Mouse (Mus musculus): ENCODE measurements around the gene Krt7. TPM values are rescaled to one million over a fixed set of nuclear protein-coding genes. Genes with fewer than 3 reads are reported as not detected.

Krt7 gene
- polyA plus RNA-seq, 1 experiment from 2014 or later: 10.6 TPM

GRCm38 (mm10) chr15:101413916-101414635 lies 3.2 kb downstream of the Krt7 start:
- Histone ChIP-seq H3K4me3 (ENCODE audit: low read depth, low read length) (no peak overlapping the region), H3K27ac (ENCODE audit: low read depth, low read length) (no peak overlapping the region), H3K9ac (ENCODE audit: low read length) (no peak overlapping the region), H3K36me3 (ENCODE audit: control insufficient read depth, insufficient read depth, low read length) (no peaks in the 10 kb centered on the region), H3K4me2 (ENCODE audit: low read depth) (no peak overlapping the region), H3K9me3 (ENCODE audit: control insufficient read depth, low read length) (no peaks in the 10 kb centered on the region), H3K4me1 (ENCODE audit: control insufficient read depth, insufficient read depth, low read length) (no peaks in the 10 kb centered on the region), H3K27me3 (ENCODE audit: control insufficient read depth, insufficient read depth, low read length) (peaks cover 18% of the 10 kb centered on the region)
- WGBS: 53% methylated on average over 7 of the region's 7 CpGs
- DNase-seq (ENCODE audit: low spot score): no peak
- no peak for ATAC-seq (ENCODE audit: insufficient read depth, low FRiP score, low TSS enrichment)

GRCm38 (mm10) chr15:101414807-101415565 lies 4.1 kb downstream of the Krt7 start:
- ATAC-seq (ENCODE audit: insufficient read depth, low FRiP score, low TSS enrichment) (no peak), DNase-seq (ENCODE audit: low spot score) (no peak)
- Histone ChIP-seq H3K4me1 (ENCODE audit: control insufficient read depth, insufficient read depth, low read length) (no peaks in the 10 kb centered on the region), H3K9me3 (ENCODE audit: control insufficient read depth, low read length) (no peaks in the 10 kb centered on the region), H3K36me3 (ENCODE audit: control insufficient read depth, insufficient read depth, low read length) (no peaks in the 10 kb centered on the region), H3K4me2 (ENCODE audit: low read depth) (no peak overlapping the region), H3K4me3 (ENCODE audit: low read depth, low read length) (no peak overlapping the region), H3K27ac (ENCODE audit: low read depth, low read length) (no peak overlapping the region), H3K9ac (ENCODE audit: low read length) (no peak overlapping the region), H3K27me3 (ENCODE audit: control insufficient read depth, insufficient read depth, low read length) (peaks cover 18% of the 10 kb centered on the region)
- 40% methylated on average over 11 of the region's 11 CpGs for WGBS

- no peak overlapping the region for H3K4me2 ChIP-seq (ENCODE audit: low read depth)
- H3K27ac ChIP-seq (ENCODE audit: low read depth, low read length): no peak overlapping the region
- H3K4me1 ChIP-seq (ENCODE audit: control insufficient read depth, insufficient read depth, low read length): no peaks in the 10 kb centered on the region
- H3K4me3 ChIP-seq (ENCODE audit: low read depth, low read length): no peak overlapping the region
- H3K9ac ChIP-seq (ENCODE audit: low read length): no peak overlapping the region
- H3K9me3 ChIP-seq (ENCODE audit: control insufficient read depth, low read length): no peaks in the 10 kb centered on the region
- DNase-seq (ENCODE audit: low spot score) (no peak), ATAC-seq (ENCODE audit: insufficient read depth, low FRiP score, low TSS enrichment) (no peak)
- H3K36me3 ChIP-seq (ENCODE audit: control insufficient read depth, insufficient read depth, low read length): no peaks in the 10 kb centered on the region
- no peaks in the 10 kb centered on the region for H3K27me3 ChIP-seq (ENCODE audit: control insufficient read depth, insufficient read depth, low read length)
- 91% methylated on average over 4 of the region's 4 CpGs for WGBS
These were observed 8.1 kb downstream of the Krt7 start for GRCm38 (mm10) chr15:101418950-101419349.

- Histone ChIP-seq H3K4me2 (ENCODE audit: low read depth) (no peak overlapping the region), H3K4me3 (ENCODE audit: low read depth, low read length) (no peak overlapping the region), H3K27ac (ENCODE audit: low read depth, low read length) (no peak overlapping the region), H3K36me3 (ENCODE audit: control insufficient read depth, insufficient read depth, low read length) (no peaks in the 10 kb centered on the region), H3K9me3 (ENCODE audit: control insufficient read depth, low read length) (no peaks in the 10 kb centered on the region), H3K27me3 (ENCODE audit: control insufficient read depth, insufficient read depth, low read length) (no peaks in the 10 kb centered on the region), H3K4me1 (ENCODE audit: control insufficient read depth, insufficient read depth, low read length) (no peaks in the 10 kb centered on the region), H3K9ac (ENCODE audit: low read length) (no peak overlapping the region)
- DNase-seq (ENCODE audit: low spot score) (no peak), ATAC-seq (ENCODE audit: insufficient read depth, low FRiP score, low TSS enrichment) (no peak)
- 47% methylated on average over 4 of the region's 6 CpGs for WGBS
These were observed 10.1 kb downstream of the Krt7 start for GRCm38 (mm10) chr15:101420903-101421302.

GRCm38 (mm10) chr15:101424914-101425313 lies 14.1 kb downstream of the Krt7 start:
- no peaks in the 10 kb centered on the region for H3K9me3 ChIP-seq (ENCODE audit: control insufficient read depth, low read length)
- H3K4me3 ChIP-seq (ENCODE audit: low read depth, low read length): no peak overlapping the region
- no peak overlapping the region for H3K9ac ChIP-seq (ENCODE audit: low read length)
- no peak overlapping the region for H3K4me2 ChIP-seq (ENCODE audit: low read depth)
- H3K27me3 ChIP-seq (ENCODE audit: control insufficient read depth, insufficient read depth, low read length): no peaks in the 10 kb centered on the region
- ATAC-seq (ENCODE audit: insufficient read depth, low FRiP score, low TSS enrichment) (no peak), DNase-seq (ENCODE audit: low spot score) (no peak)
- WGBS: 17% methylated on average over 5 of the region's 5 CpGs
- no peaks in the 10 kb centered on the region for H3K36me3 ChIP-seq (ENCODE audit: control insufficient read depth, insufficient read depth, low read length)
- no peaks in the 10 kb centered on the region for H3K4me1 ChIP-seq (ENCODE audit: control insufficient read depth, insufficient read depth, low read length)
- no peak overlapping the region for H3K27ac ChIP-seq (ENCODE audit: low read depth, low read length)

GRCm38 (mm10) chr15:101436611-101437010 lies 25.8 kb downstream of the Krt7 start:
- Histone ChIP-seq H3K36me3 (ENCODE audit: control insufficient read depth, insufficient read depth, low read length) (no peaks in the 10 kb centered on the region), H3K27me3 (ENCODE audit: control insufficient read depth, insufficient read depth, low read length) (peaks cover 23% of the 10 kb centered on the region)
- ATAC-seq (ENCODE audit: insufficient read depth, low FRiP score, low TSS enrichment): no peak

GRCm38 (mm10) chr15:101438555-101438954 lies 27.7 kb downstream of the Krt7 start, which contains the start of gene Krt87:
Krt87 (minus strand) TSS chr15:101438804.
- Histone ChIP-seq H3K4me1 (ENCODE audit: control insufficient read depth, insufficient read depth, low read length) (peaks cover 3% of the 10 kb centered on the region; the same call in 1 of the 2 replicates), H3K9me3 (ENCODE audit: control insufficient read depth, low read length) (no peaks in the 10 kb centered on the region), H3K27me3 (ENCODE audit: control insufficient read depth, insufficient read depth, low read length) (peaks cover 23% of the 10 kb centered on the region), H3K4me3 (ENCODE audit: low read depth, low read length) (peak within 1 kb of the TSS; percentile 12), H3K36me3 (ENCODE audit: control insufficient read depth, insufficient read depth, low read length) (no peaks in the 10 kb centered on the region), H3K9ac (ENCODE audit: low read length) (0 out of 2 replicates have a peak within 1 kb of the TSS, but pooled peaks have one; percentile 5), H3K4me2 (ENCODE audit: low read depth) (peak within 1 kb of the TSS; percentile 39), H3K27ac (ENCODE audit: low read depth, low read length) (no peak within 1 kb of the TSS)
- 2% methylated on average over 34 of the region's 34 CpGs for WGBS
- DNase-seq (ENCODE audit: low spot score) (peak; percentile 44), ATAC-seq (ENCODE audit: insufficient read depth, low FRiP score, low TSS enrichment) (no peak)

More at GRCm38 (mm10) chr15:101436611-101437010, 25.8 kb downstream of the Krt7 start:
- no peak overlapping the region for H3K4me2 ChIP-seq (ENCODE audit: low read depth)
- no peak overlapping the region for H3K27ac ChIP-seq (ENCODE audit: low read depth, low read length)
- H3K4me3 ChIP-seq (ENCODE audit: low read depth, low read length): no peak overlapping the region
- no peaks in the 10 kb centered on the region for H3K9me3 ChIP-seq (ENCODE audit: control insufficient read depth, low read length)
- no peak for DNase-seq (ENCODE audit: low spot score)
- peaks cover 3% of the 10 kb centered on the region; the same call in 1 of the 2 replicates for H3K4me1 ChIP-seq (ENCODE audit: control insufficient read depth, insufficient read depth, low read length)
- no peak overlapping the region for H3K9ac ChIP-seq (ENCODE audit: low read length)
- WGBS: 94% methylated on average over 7 of the region's 7 CpGs

- no peak for DNase-seq (ENCODE audit: low spot score)
- H3K27me3 ChIP-seq (ENCODE audit: control insufficient read depth, insufficient read depth, low read length): peaks cover 23% of the 10 kb centered on the region
These were observed 30.0 kb downstream of the Krt7 start for GRCm38 (mm10) chr15:101440837-101441236.

More at GRCm38 (mm10) chr15:101440837-101441236, 30.0 kb downstream of the Krt7 start:
- no peak overlapping the region for H3K4me2 ChIP-seq (ENCODE audit: low read depth)
- H3K9ac ChIP-seq (ENCODE audit: low read length): no peak overlapping the region
- H3K36me3 ChIP-seq (ENCODE audit: control insufficient read depth, insufficient read depth, low read length): no peaks in the 10 kb centered on the region
- WGBS: 83% methylated on average over 4 of the region's 4 CpGs
- no peaks in the 10 kb centered on the region for H3K9me3 ChIP-seq (ENCODE audit: control insufficient read depth, low read length)
- no peak overlapping the region for H3K4me3 ChIP-seq (ENCODE audit: low read depth, low read length)
- ATAC-seq (ENCODE audit: insufficient read depth, low FRiP score, low TSS enrichment): no peak
- peaks cover 3% of the 10 kb centered on the region; the same call in 1 of the 2 replicates for H3K4me1 ChIP-seq (ENCODE audit: control insufficient read depth, insufficient read depth, low read length)
- no peak overlapping the region for H3K27ac ChIP-seq (ENCODE audit: low read depth, low read length)

Measured in neural tube, embryonic 11.5 days (tissue).